Mouse (Mus musculus) stomach, postnatal 0 days (tissue): Measurements from ENCODE around the gene Gm28729. TPM values are rescaled to one million over a fixed set of nuclear protein-coding genes. Genes with fewer than 3 reads are reported as not detected.

Source experiments
- ATAC-seq: fragments of 200-750 bp; cut with Nextera tagmentation; 2 replicates; pipeline ENCODE4 v1.8.0; 2017; ENCODE audit not compliant: low FRiP score, low TSS enrichment
- DNase-seq: peaks from one replicate; pipeline ENCODE4 v3.0.0-alpha.2; 2016; ENCODE audit warnings: low spot score
- H3K27ac ChIP-seq: fragments of 300-500 bp; sonication (generic); replicated peaks from 2 replicates; pipeline ENCODE4 v1.5.1; 2014; ENCODE audit warnings: mild to moderate bottlenecking, control low read depth
- H3K27me3 ChIP-seq: fragments of 300-500 bp; sonication (generic); 2 replicates; pipeline ENCODE4 v1.6.1; 2014; ENCODE audit warnings: low read length; ENCODE audit not compliant: control insufficient read depth, insufficient read depth
- H3K36me3 ChIP-seq: fragments of 300-500 bp; sonication (generic); 2 replicates; pipeline ENCODE4 v1.6.1; 2014; ENCODE audit warnings: low read length, mixed read lengths; ENCODE audit not compliant: control insufficient read depth, insufficient read depth
- H3K4me1 ChIP-seq: fragments of 300-500 bp; sonication (generic); replicated peaks from 2 replicates; pipeline ENCODE4 v1.6.1; 2014; ENCODE audit warnings: antibody characterized with exemption; ENCODE audit not compliant: control insufficient read depth, insufficient read depth
- H3K4me2 ChIP-seq: fragments of 300-500 bp; sonication (generic); replicated peaks from 2 replicates; pipeline ENCODE4 v1.6.1; 2014; ENCODE audit warnings: low read depth, mild to moderate bottlenecking, control low read depth, moderate library complexity
- H3K4me3 ChIP-seq: fragments of 300-500 bp; sonication (generic); 2 replicates; pipeline ENCODE4 v1.5.1; 2014; ENCODE audit warnings: low read depth, low read length, control low read depth
- H3K9ac ChIP-seq: fragments of 300-500 bp; sonication (generic); 2 replicates; pipeline ENCODE4 v1.6.1; 2014; ENCODE audit warnings: mild to moderate bottlenecking, low read length, control low read depth, mixed read lengths
- H3K9me3 ChIP-seq: fragments of 300-500 bp; sonication (generic); 2 replicates; pipeline ENCODE4 v1.6.1; 2016; ENCODE audit warnings: low read length; ENCODE audit not compliant: control insufficient read depth
- CTCF ChIP-seq: IDR thresholded peaks from 2 replicates; pipeline ENCODE4 v1.5.1; 2016; ENCODE audit warnings: antibody characterized with exemption, low read depth, mild to moderate bottlenecking, moderate library complexity
- EP300 ChIP-seq: optimal IDR thresholded peaks from 2 replicates; pipeline ENCODE3; 2016; ENCODE audit warnings: antibody characterized with exemption
- whole genome bisulfite sequencing: fragments of 180-500 bp; shearing (Covaris S2); extraction: QIAGEN DNeasy Blood & Tissue Kit; methylation state at CpG from one replicate; pipeline ENCODE4 v1.1.7; 2014; 5-methylcytosine and 5-hydroxymethylcytosine counted together
- polyA plus RNA-seq: library from polyadenylated mRNA; unstranded; fragments of >200 nt; fragmentation: Nextera tagmentation; extraction: Ambion mirVana; gene quantifications from 2 replicates; pipeline ENCODE4 v1.2.1, GENCODE M21; 2015

Gene Gm28729
- polyA plus RNA-seq, 1 experiment from 2014 or later, result not detected

DNA sequence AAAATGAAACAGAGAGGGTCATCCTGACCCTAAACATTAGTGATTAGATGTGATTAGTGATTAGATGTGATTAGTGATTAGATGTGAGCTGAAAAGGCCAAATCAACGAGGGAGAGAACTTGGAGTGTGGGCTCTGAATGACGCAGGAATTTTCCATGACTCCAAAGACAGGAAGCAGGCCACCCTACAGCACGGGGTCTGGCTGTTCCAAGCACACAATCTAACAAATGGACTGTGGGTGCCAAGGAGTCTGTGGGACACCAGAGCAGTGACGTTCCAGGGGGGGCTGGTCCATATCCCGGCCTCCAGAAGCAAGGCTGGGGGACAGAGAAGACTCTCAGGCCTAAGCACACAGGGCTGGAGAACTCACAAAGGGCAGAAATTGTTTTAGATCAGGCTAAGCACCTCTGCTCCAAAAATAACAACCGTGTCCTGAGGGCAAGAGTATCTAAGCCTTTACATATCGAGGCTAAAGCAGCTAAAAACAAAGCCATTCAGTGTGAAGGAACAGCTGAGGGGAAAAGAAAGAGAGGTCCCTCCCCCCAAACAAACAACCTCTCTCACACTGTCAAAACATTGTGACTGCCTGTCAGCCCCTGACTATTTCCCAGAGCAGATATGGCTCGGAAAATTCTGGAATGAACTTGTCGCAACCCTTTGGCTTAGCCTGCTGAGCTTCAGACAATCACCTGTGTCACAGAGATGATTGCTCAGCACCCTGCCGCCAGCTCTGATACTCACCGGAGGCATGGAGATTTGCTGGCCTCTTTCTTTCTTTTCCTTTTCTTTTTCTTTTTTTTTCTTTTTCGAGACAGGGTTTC lies 74.0 kb downstream of the Gm28729 start:
- Histone ChIP-seq H3K9me3 (no peaks in the 10 kb centered on the region), H3K4me2 (no peak overlapping the region), H3K4me1 (no peaks in the 10 kb centered on the region), H3K9ac (no peak overlapping the region), H3K36me3 (no peaks in the 10 kb centered on the region), H3K27me3 (no peaks in the 10 kb centered on the region), H3K27ac (peak overlapping the region; percentile 45), H3K4me3 (no peak overlapping the region)
- WGBS, result 45% methylated on average over 12 of the region's 12 CpGs
- DNase-seq (peak; percentile 31), ATAC-seq (peak; percentile 75; the same call in 1 of the 2 replicates)
- TF ChIP-seq CTCF (no peak), EP300 (no peak)

DNA sequence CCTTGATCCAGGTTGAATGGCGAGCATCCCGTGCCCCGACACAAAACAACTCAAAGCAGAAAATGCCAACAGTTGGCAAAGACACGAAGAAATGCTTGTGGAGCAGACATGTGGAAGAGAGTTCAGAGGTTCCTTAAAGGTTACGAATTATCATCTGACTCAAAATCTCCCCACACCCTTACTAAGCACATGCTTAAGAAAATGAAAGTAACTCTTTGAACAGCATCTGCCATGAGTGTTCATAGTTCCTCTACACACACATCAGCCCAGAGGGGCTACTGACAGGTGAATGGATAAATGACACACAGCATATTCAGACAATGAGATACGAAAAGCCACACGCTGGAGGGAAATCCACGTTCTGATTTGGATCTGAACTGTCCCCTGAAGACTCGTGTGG lies 75.5 kb downstream of the Gm28729 start:
- Histone ChIP-seq H3K9me3 (no peaks in the 10 kb centered on the region), H3K4me2 (no peak overlapping the region), H3K27ac (no peak overlapping the region), H3K4me3 (no peak overlapping the region), H3K4me1 (no peaks in the 10 kb centered on the region), H3K36me3 (no peaks in the 10 kb centered on the region), H3K27me3 (no peaks in the 10 kb centered on the region), H3K9ac (no peak overlapping the region)
- ATAC-seq (no peak), DNase-seq (no peak)
- 86% methylated on average over 9 of the region's 9 CpGs for WGBS
- TF ChIP-seq CTCF (no peak), EP300 (no peak)

- ATAC-seq (no peak), DNase-seq (no peak)
- WGBS, result 39% methylated on average over 4 of the region's 4 CpGs
- H3K27ac ChIP-seq, result no peak overlapping the region
- no peaks in the 10 kb centered on the region for H3K9me3 ChIP-seq
- H3K4me3 ChIP-seq, result no peak overlapping the region
- H3K27me3 ChIP-seq, result no peaks in the 10 kb centered on the region
- no peak overlapping the region for H3K9ac ChIP-seq
- H3K4me2 ChIP-seq, result no peak overlapping the region
- no peaks in the 10 kb centered on the region for H3K36me3 ChIP-seq
- no peak for TF ChIP-seq CTCF
- no peak for TF ChIP-seq EP300
- H3K4me1 ChIP-seq, result no peaks in the 10 kb centered on the region
Measured at GRCm38 (mm10) chr9:96445351-96445750, 79.7 kb downstream of the Gm28729 start.

- no peak overlapping the region for H3K4me2 ChIP-seq
- H3K9me3 ChIP-seq, result no peaks in the 10 kb centered on the region
- no peak for ATAC-seq
- no peak overlapping the region for H3K27ac ChIP-seq
- no peaks in the 10 kb centered on the region for H3K36me3 ChIP-seq
- WGBS, result 27% methylated on average over 10 of the region's 10 CpGs
- no peak overlapping the region for H3K9ac ChIP-seq
- peaks cover 3% of the 10 kb centered on the region; the same call in 1 of the 2 replicates for H3K4me1 ChIP-seq
- TF ChIP-seq EP300, result no peak
- no peak for TF ChIP-seq CTCF
- peak; percentile 51 for DNase-seq
- no peaks in the 10 kb centered on the region for H3K27me3 ChIP-seq
- H3K4me3 ChIP-seq, result no peak overlapping the region
Measured at GRCm38 (mm10) chr9:96442081-96442480, 83.0 kb downstream of the Gm28729 start.

- H3K9me3 ChIP-seq, result no peaks in the 10 kb centered on the region
- peak overlapping the region; percentile 47 for H3K4me3 ChIP-seq
- peaks cover 4% of the 10 kb centered on the region; the same call in 1 of the 2 replicates for H3K4me1 ChIP-seq
- ATAC-seq (peak; percentile 70), DNase-seq (peak; percentile 63)
- H3K9ac ChIP-seq, result peak overlapping the region; percentile 75
- no peaks in the 10 kb centered on the region for H3K36me3 ChIP-seq
- peak overlapping the region; percentile 82 for H3K27ac ChIP-seq
- no peak for TF ChIP-seq CTCF
- TF ChIP-seq EP300, result no peak
- H3K27me3 ChIP-seq, result no peaks in the 10 kb centered on the region
- H3K4me2 ChIP-seq, result peak overlapping the region; percentile 95
- 2% methylated on average over 8 of the region's 8 CpGs for WGBS
Measured at GRCm38 (mm10) chr9:96438334-96438871, 86.7 kb downstream of the Gm28729 start.

- H3K9me3 ChIP-seq, result no peaks in the 10 kb centered on the region
- peaks cover 4% of the 10 kb centered on the region; the same call in 1 of the 2 replicates for H3K4me1 ChIP-seq
- H3K4me2 ChIP-seq, result peak overlapping the region; percentile 95
- no peaks in the 10 kb centered on the region for H3K36me3 ChIP-seq
- H3K4me3 ChIP-seq, result peak overlapping the region; percentile 47
- ATAC-seq, result peak; percentile 73
- under 1% methylated on average over 25 of the region's 25 CpGs for WGBS
- DNase-seq, result peak; percentile 64
- H3K27ac ChIP-seq, result peak overlapping the region; percentile 82
- no peaks in the 10 kb centered on the region for H3K27me3 ChIP-seq
- H3K9ac ChIP-seq, result peak overlapping the region; percentile 75
- TF ChIP-seq CTCF (peak; percentile 49), EP300 (no peak)
Measured at GRCm38 (mm10) chr9:96437805-96438333, 87.2 kb downstream of the Gm28729 start.
